Mouse (Mus musculus): Measurements from ENCODE around the gene 2900026A02Rik. TPM values are rescaled to one million over a fixed set of nuclear protein-coding genes. Genes with fewer than 3 reads are reported as not detected.

2900026A02Rik gene
- polyA plus RNA-seq, 1 experiment from 2014 or later, result 2.1 TPM

- Histone ChIP-seq H3K27me3 (replicated peaks; ENCODE audit: control insufficient read depth, insufficient read depth, low read length) (no peaks in the 10 kb centered on the region), H3K4me1 (ENCODE audit: control insufficient read depth, insufficient read depth, low read length) (no peaks in the 10 kb centered on the region), H3K4me2 (ENCODE audit: low read length) (no peak overlapping the region), H3K4me3 (ENCODE audit: low read depth, low read length) (no peak overlapping the region), H3K27ac (ENCODE audit: low read depth, low read length) (peak overlapping the region; percentile 35; the same call in 1 of the 2 replicates), H3K9ac (ENCODE audit: low read length) (no peak overlapping the region), H3K9me3 (replicated peaks; ENCODE audit: control insufficient read depth, low read length) (no peaks in the 10 kb centered on the region), H3K36me3 (ENCODE audit: control insufficient read depth, insufficient read depth, low read length) (no peaks in the 10 kb centered on the region)
- DNase-seq (ENCODE audit: low spot score) (peak; percentile 53), ATAC-seq (no peak)
- WGBS, result 77% methylated on average over 12 of the region's 12 CpGs
Observed at GRCm38 (mm10) chr5:113195451-113195850, 25.6 kb downstream of the 2900026A02Rik start.

- Histone ChIP-seq H3K36me3 (ENCODE audit: control insufficient read depth, insufficient read depth, low read length) (no peaks in the 10 kb centered on the region), H3K4me3 (ENCODE audit: low read depth, low read length) (no peak overlapping the region), H3K9ac (ENCODE audit: low read length) (no peak overlapping the region), H3K27me3 (replicated peaks; ENCODE audit: control insufficient read depth, insufficient read depth, low read length) (no peaks in the 10 kb centered on the region), H3K4me2 (ENCODE audit: low read length) (no peak overlapping the region), H3K9me3 (replicated peaks; ENCODE audit: control insufficient read depth, low read length) (no peaks in the 10 kb centered on the region), H3K27ac (ENCODE audit: low read depth, low read length) (no peak overlapping the region), H3K4me1 (ENCODE audit: control insufficient read depth, insufficient read depth, low read length) (no peaks in the 10 kb centered on the region)
- DNase-seq (ENCODE audit: low spot score) (no peak), ATAC-seq (no peak; the same call in 1 of the 2 replicates)
- 90% methylated on average over 18 of the region's 18 CpGs for WGBS
Observed at GRCm38 (mm10) chr5:113193762-113194161, 27.3 kb downstream of the 2900026A02Rik start.

GRCm38 (mm10) chr5:113191901-113192300 lies 29.1 kb downstream of the 2900026A02Rik start:
- no peak overlapping the region for H3K27ac ChIP-seq (ENCODE audit: low read depth, low read length)
- no peaks in the 10 kb centered on the region for H3K4me1 ChIP-seq (ENCODE audit: control insufficient read depth, insufficient read depth, low read length)
- DNase-seq (ENCODE audit: low spot score) (peak; percentile 53), ATAC-seq (no peak)
- H3K9ac ChIP-seq (ENCODE audit: low read length), result no peak overlapping the region
- H3K4me2 ChIP-seq (ENCODE audit: low read length), result no peak overlapping the region
- H3K27me3 ChIP-seq (replicated peaks; ENCODE audit: control insufficient read depth, insufficient read depth, low read length), result no peaks in the 10 kb centered on the region
- 74% methylated on average over 14 of the region's 14 CpGs for WGBS
- no peaks in the 10 kb centered on the region for H3K9me3 ChIP-seq (replicated peaks; ENCODE audit: control insufficient read depth, low read length)
- H3K4me3 ChIP-seq (ENCODE audit: low read depth, low read length), result no peak overlapping the region
- H3K36me3 ChIP-seq (ENCODE audit: control insufficient read depth, insufficient read depth, low read length), result 0 out of 2 replicates have a peak, but pooled peaks cover 2% of the 10 kb centered on the region

GRCm38 (mm10) chr5:113190558-113190957 lies 30.5 kb downstream of the 2900026A02Rik start:
- H3K4me2 ChIP-seq (ENCODE audit: low read length), result no peak overlapping the region
- H3K27ac ChIP-seq (ENCODE audit: low read depth, low read length), result no peak overlapping the region
- 0 out of 2 replicates have a peak, but pooled peaks cover 3% of the 10 kb centered on the region for H3K36me3 ChIP-seq (ENCODE audit: control insufficient read depth, insufficient read depth, low read length)
- whole genome bisulfite sequencing, result 92% methylated on average over 14 of the region's 14 CpGs
- no peak overlapping the region for H3K4me3 ChIP-seq (ENCODE audit: low read depth, low read length)
- H3K27me3 ChIP-seq (replicated peaks; ENCODE audit: control insufficient read depth, insufficient read depth, low read length), result no peaks in the 10 kb centered on the region
- H3K4me1 ChIP-seq (ENCODE audit: control insufficient read depth, insufficient read depth, low read length), result no peaks in the 10 kb centered on the region
- no peak for DNase-seq (ENCODE audit: low spot score)
- no peak for ATAC-seq
- H3K9me3 ChIP-seq (replicated peaks; ENCODE audit: control insufficient read depth, low read length), result no peaks in the 10 kb centered on the region
- no peak overlapping the region for H3K9ac ChIP-seq (ENCODE audit: low read length)

GRCm38 (mm10) chr5:113181441-113181840 lies 39.6 kb downstream of the 2900026A02Rik start:
- Histone ChIP-seq H3K27ac (ENCODE audit: low read depth, low read length) (no peak overlapping the region), H3K4me1 (ENCODE audit: control insufficient read depth, insufficient read depth, low read length) (no peaks in the 10 kb centered on the region), H3K27me3 (replicated peaks; ENCODE audit: control insufficient read depth, insufficient read depth, low read length) (no peaks in the 10 kb centered on the region), H3K4me3 (ENCODE audit: low read depth, low read length) (no peak overlapping the region), H3K36me3 (ENCODE audit: control insufficient read depth, insufficient read depth, low read length) (no peaks in the 10 kb centered on the region), H3K4me2 (ENCODE audit: low read length) (no peak overlapping the region), H3K9ac (ENCODE audit: low read length) (no peak overlapping the region), H3K9me3 (replicated peaks; ENCODE audit: control insufficient read depth, low read length) (no peaks in the 10 kb centered on the region)
- DNase-seq (ENCODE audit: low spot score) (no peak), ATAC-seq (no peak)
- 48% methylated on average over 6 of the region's 6 CpGs for WGBS

GRCm38 (mm10) chr5:113180755-113181154 lies 40.3 kb downstream of the 2900026A02Rik start:
- Histone ChIP-seq H3K27ac (ENCODE audit: low read depth, low read length) (no peak overlapping the region), H3K27me3 (replicated peaks; ENCODE audit: control insufficient read depth, insufficient read depth, low read length) (no peaks in the 10 kb centered on the region), H3K36me3 (ENCODE audit: control insufficient read depth, insufficient read depth, low read length) (no peaks in the 10 kb centered on the region), H3K4me3 (ENCODE audit: low read depth, low read length) (no peak overlapping the region), H3K4me1 (ENCODE audit: control insufficient read depth, insufficient read depth, low read length) (no peaks in the 10 kb centered on the region), H3K4me2 (ENCODE audit: low read length) (peak overlapping the region; percentile 46), H3K9ac (ENCODE audit: low read length) (0 out of 2 replicates have a peak overlapping the region, but pooled peaks have one; percentile 29), H3K9me3 (replicated peaks; ENCODE audit: control insufficient read depth, low read length) (no peaks in the 10 kb centered on the region)
- DNase-seq (ENCODE audit: low spot score) (no peak), ATAC-seq (no peak)
- 84% methylated on average over 15 of the region's 15 CpGs for WGBS

GRCm38 (mm10) chr5:113179843-113180682 lies 41.0 kb downstream of the 2900026A02Rik start:
- no peaks in the 10 kb centered on the region for H3K27me3 ChIP-seq (replicated peaks; ENCODE audit: control insufficient read depth, insufficient read depth, low read length)
- H3K9ac ChIP-seq (ENCODE audit: low read length), result peak overlapping the region; percentile 38; the same call in 1 of the 2 replicates
- peak overlapping the region; percentile 15 for H3K4me3 ChIP-seq (ENCODE audit: low read depth, low read length)
- peak overlapping the region; percentile 46 for H3K4me2 ChIP-seq (ENCODE audit: low read length)
- WGBS, result 4% methylated on average over 28 of the region's 30 CpGs
- no peaks in the 10 kb centered on the region for H3K4me1 ChIP-seq (ENCODE audit: control insufficient read depth, insufficient read depth, low read length)
- no peak overlapping the region; the same call in 1 of the 2 replicates for H3K27ac ChIP-seq (ENCODE audit: low read depth, low read length)
- DNase-seq (ENCODE audit: low spot score) (peak; percentile 89), ATAC-seq (peak; percentile 79)
- H3K9me3 ChIP-seq (replicated peaks; ENCODE audit: control insufficient read depth, low read length), result no peaks in the 10 kb centered on the region
- no peaks in the 10 kb centered on the region for H3K36me3 ChIP-seq (ENCODE audit: control insufficient read depth, insufficient read depth, low read length)

- Histone ChIP-seq H3K27ac (ENCODE audit: low read depth, low read length) (no peak overlapping the region), H3K4me3 (ENCODE audit: low read depth, low read length) (peak overlapping the region; percentile 15; the same call in 1 of the 2 replicates), H3K27me3 (replicated peaks; ENCODE audit: control insufficient read depth, insufficient read depth, low read length) (no peaks in the 10 kb centered on the region), H3K4me2 (ENCODE audit: low read length) (peak overlapping the region; percentile 46), H3K4me1 (ENCODE audit: control insufficient read depth, insufficient read depth, low read length) (no peaks in the 10 kb centered on the region), H3K9me3 (replicated peaks; ENCODE audit: control insufficient read depth, low read length) (no peaks in the 10 kb centered on the region), H3K9ac (ENCODE audit: low read length) (peak overlapping the region; percentile 38; the same call in 1 of the 2 replicates), H3K36me3 (ENCODE audit: control insufficient read depth, insufficient read depth, low read length) (no peaks in the 10 kb centered on the region)
- ATAC-seq (no peak), DNase-seq (ENCODE audit: low spot score) (no peak)
- WGBS, result 5% methylated on average over 8 of the region's 9 CpGs
Observed at GRCm38 (mm10) chr5:113179451-113179842, 41.6 kb downstream of the 2900026A02Rik start.

GRCm38 (mm10) chr5:113175976-113176375 lies 45.1 kb downstream of the 2900026A02Rik start:
- no peak overlapping the region for H3K27ac ChIP-seq (ENCODE audit: low read depth, low read length)
- H3K4me1 ChIP-seq (ENCODE audit: control insufficient read depth, insufficient read depth, low read length), result no peaks in the 10 kb centered on the region

More at GRCm38 (mm10) chr5:113175976-113176375, 45.1 kb downstream of the 2900026A02Rik start:
- DNase-seq (ENCODE audit: low spot score) (no peak), ATAC-seq (no peak)
- Histone ChIP-seq H3K4me2 (ENCODE audit: low read length) (no peak overlapping the region), H3K4me3 (ENCODE audit: low read depth, low read length) (no peak overlapping the region), H3K9ac (ENCODE audit: low read length) (no peak overlapping the region), H3K36me3 (ENCODE audit: control insufficient read depth, insufficient read depth, low read length) (no peaks in the 10 kb centered on the region), H3K27me3 (replicated peaks; ENCODE audit: control insufficient read depth, insufficient read depth, low read length) (no peaks in the 10 kb centered on the region), H3K9me3 (replicated peaks; ENCODE audit: control insufficient read depth, low read length) (no peaks in the 10 kb centered on the region)
- 89% methylated on average over 10 of the region's 10 CpGs for WGBS

Measured in forebrain, embryonic 14.5 days (tissue).